Mouse (Mus musculus) stomach, embryonic 16.5 days (tissue): ENCODE measurements around the gene Ppm1e. TPM values are rescaled to one million over a fixed set of nuclear protein-coding genes. Genes with fewer than 3 reads are reported as not detected.
A peak's percentile ranks its signal among the peaks of the same experiment; 100 is the strongest.

Experiments
- ATAC-seq: fragments of 200-750 bp; cut with Nextera tagmentation; 2 replicates; pipeline ENCODE4 v1.8.0; 2017; ENCODE audit warnings: moderate number of reproducible peaks, moderate TSS enrichment; ENCODE audit not compliant: insufficient read depth, low FRiP score
- H3K27ac ChIP-seq: fragments of 300-500 bp; sonication (generic); 2 replicates; pipeline ENCODE4 v1.5.1; 2014; ENCODE audit warnings: low read length
- H3K27me3 ChIP-seq: fragments of 300-500 bp; sonication (generic); 2 replicates; pipeline ENCODE4 v1.6.1; 2014; ENCODE audit warnings: low read length, control low read depth, mixed read lengths; ENCODE audit not compliant: control insufficient read depth, insufficient read depth
- H3K36me3 ChIP-seq: fragments of 300-500 bp; sonication (generic); 2 replicates; pipeline ENCODE4 v1.6.1; 2014; ENCODE audit warnings: low read length; ENCODE audit not compliant: control insufficient read depth, insufficient read depth
- H3K4me1 ChIP-seq: fragments of 300-500 bp; sonication (generic); 2 replicates; pipeline ENCODE4 v1.6.1; 2014; ENCODE audit warnings: low read length, control low read depth, mixed read lengths; ENCODE audit not compliant: control insufficient read depth, insufficient read depth
- H3K4me2 ChIP-seq: fragments of 300-500 bp; sonication (generic); 2 replicates; pipeline ENCODE4 v1.6.1; 2014; ENCODE audit warnings: low read depth, low read length, mixed read lengths
- H3K4me3 ChIP-seq: fragments of 300-500 bp; sonication (generic); replicated peaks from 2 replicates; pipeline ENCODE4 v1.5.1; 2014; ENCODE audit warnings: mild to moderate bottlenecking, low read length
- H3K9ac ChIP-seq: fragments of 300-500 bp; sonication (generic); 2 replicates; pipeline ENCODE4 v1.6.1; 2014; ENCODE audit warnings: low read length
- H3K9me3 ChIP-seq: fragments of 300-500 bp; sonication (generic); replicated peaks from 2 replicates; pipeline ENCODE4 v1.6.1; 2016; ENCODE audit warnings: low read length, control low read depth; ENCODE audit not compliant: control insufficient read depth
- WGBS: fragments of 180-500 bp; shearing (Covaris S2); extraction: QIAGEN DNeasy Blood & Tissue Kit; methylation state at CpG from one replicate; pipeline ENCODE4 v1.1.7; 2014; 5-methylcytosine and 5-hydroxymethylcytosine counted together
- polyA plus RNA-seq: library from polyadenylated mRNA; unstranded; fragments of >200 nt; fragmentation: Nextera tagmentation; extraction: Ambion mirVana; gene quantifications from 2 replicates; pipeline ENCODE4 v1.2.1, GENCODE M21; 2015

The Ppm1e gene
- polyA plus RNA-seq, 1 experiment from 2014 or later = 1.9 TPM

DNA sequence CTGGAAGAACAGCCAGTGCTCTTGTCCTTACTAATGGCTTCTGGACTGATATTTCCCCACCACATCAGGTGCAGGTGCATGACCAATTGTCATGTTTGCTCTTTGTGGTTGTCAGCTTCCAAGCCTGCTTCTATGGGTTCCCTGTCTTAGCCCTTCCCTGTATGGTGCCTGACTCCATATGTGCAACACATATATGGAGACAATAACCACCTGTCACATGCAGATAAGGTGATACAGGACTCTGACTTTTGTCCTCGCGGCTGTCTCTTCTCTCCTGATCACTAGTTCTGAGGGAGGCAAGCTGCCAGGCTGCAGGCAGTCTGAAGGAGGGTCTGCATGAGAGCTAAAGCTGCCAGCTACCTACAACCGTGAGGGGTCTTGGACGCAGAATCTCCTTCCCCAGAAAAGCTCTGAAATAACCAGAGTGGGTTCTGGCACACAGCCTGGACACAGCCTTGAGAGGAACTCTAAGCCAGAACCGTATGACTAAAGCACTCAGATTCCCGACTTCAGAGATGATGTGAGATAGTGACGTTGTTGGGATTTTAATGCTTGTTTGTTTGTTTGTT is 76.8 kb downstream of the Ppm1e start:
- no peaks in the 10 kb centered on the region for H3K9me3 ChIP-seq
- H3K27me3 ChIP-seq = no peaks in the 10 kb centered on the region
- no peak overlapping the region for H3K4me2 ChIP-seq
- H3K36me3 ChIP-seq = no peaks in the 10 kb centered on the region
- no peak overlapping the region for H3K27ac ChIP-seq
- H3K9ac ChIP-seq = no peak overlapping the region
- 55% methylated on average over 7 of the region's 7 CpGs for WGBS
- peaks cover under 1% of the 10 kb centered on the region; the same call in 1 of the 2 replicates for H3K4me1 ChIP-seq
- H3K4me3 ChIP-seq = no peak overlapping the region
- ATAC-seq = no peak

DNA sequence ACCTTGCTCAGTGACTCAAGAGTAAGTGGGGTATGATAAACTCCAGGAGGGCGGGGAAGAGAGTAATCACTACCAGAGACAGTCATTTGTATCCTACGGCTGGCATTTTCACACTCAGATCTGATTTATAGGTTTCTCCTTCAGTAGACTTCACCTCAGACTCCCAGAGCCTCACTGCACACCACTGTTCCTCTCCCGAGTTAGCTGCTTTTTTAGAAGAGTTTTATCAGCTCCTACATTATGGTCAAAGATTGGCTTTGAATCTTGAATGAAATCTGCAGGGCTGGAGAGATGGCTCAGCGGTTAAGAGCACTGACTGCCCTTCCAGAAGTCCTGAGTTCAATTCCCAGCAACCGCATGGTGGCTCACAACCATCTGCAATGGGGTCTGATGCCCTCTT is 79.4 kb downstream of the Ppm1e start:
- Histone ChIP-seq H3K9ac (no peak overlapping the region), H3K27ac (no peak overlapping the region)
- ATAC-seq = no peak

DNA sequence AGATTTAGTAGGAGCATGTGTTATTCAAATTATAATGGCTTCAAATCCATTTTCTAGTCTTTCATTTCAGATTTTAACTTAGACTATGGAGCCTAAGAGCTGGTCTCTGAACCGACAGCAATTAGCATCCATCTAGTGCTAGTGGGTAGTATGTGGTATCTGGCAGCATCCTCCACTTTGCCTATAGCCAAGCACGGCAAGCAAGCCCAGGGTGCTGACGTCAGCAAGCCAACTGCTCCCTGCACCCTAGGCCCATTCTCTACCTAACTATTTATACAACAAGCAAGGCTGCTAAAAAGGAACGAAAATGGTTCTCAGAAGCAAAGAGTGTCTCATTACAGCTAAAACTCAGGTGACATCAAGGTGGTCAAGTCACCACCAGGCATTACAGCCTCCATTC is 80.0 kb downstream of the Ppm1e start:
- no peak overlapping the region for H3K4me2 ChIP-seq
- H3K9me3 ChIP-seq = no peaks in the 10 kb centered on the region
- H3K27me3 ChIP-seq = no peaks in the 10 kb centered on the region
- 71% methylated on average over 4 of the region's 4 CpGs for WGBS
- H3K4me3 ChIP-seq = no peak overlapping the region
- H3K9ac ChIP-seq = no peak overlapping the region
- no peak for ATAC-seq
- H3K27ac ChIP-seq = no peak overlapping the region
- peaks cover 6% of the 10 kb centered on the region; the same call in 1 of the 2 replicates for H3K4me1 ChIP-seq
- no peaks in the 10 kb centered on the region for H3K36me3 ChIP-seq

More for the DNA sequence above, 79.4 kb downstream of the Ppm1e start:
- 57% methylated on average over 5 of the region's 5 CpGs for WGBS
- H3K4me3 ChIP-seq = no peak overlapping the region
- H3K27me3 ChIP-seq = no peaks in the 10 kb centered on the region
- H3K9me3 ChIP-seq = no peaks in the 10 kb centered on the region
- no peak overlapping the region for H3K4me2 ChIP-seq
- peaks cover 6% of the 10 kb centered on the region; the same call in 1 of the 2 replicates for H3K4me1 ChIP-seq
- no peaks in the 10 kb centered on the region for H3K36me3 ChIP-seq

DNA sequence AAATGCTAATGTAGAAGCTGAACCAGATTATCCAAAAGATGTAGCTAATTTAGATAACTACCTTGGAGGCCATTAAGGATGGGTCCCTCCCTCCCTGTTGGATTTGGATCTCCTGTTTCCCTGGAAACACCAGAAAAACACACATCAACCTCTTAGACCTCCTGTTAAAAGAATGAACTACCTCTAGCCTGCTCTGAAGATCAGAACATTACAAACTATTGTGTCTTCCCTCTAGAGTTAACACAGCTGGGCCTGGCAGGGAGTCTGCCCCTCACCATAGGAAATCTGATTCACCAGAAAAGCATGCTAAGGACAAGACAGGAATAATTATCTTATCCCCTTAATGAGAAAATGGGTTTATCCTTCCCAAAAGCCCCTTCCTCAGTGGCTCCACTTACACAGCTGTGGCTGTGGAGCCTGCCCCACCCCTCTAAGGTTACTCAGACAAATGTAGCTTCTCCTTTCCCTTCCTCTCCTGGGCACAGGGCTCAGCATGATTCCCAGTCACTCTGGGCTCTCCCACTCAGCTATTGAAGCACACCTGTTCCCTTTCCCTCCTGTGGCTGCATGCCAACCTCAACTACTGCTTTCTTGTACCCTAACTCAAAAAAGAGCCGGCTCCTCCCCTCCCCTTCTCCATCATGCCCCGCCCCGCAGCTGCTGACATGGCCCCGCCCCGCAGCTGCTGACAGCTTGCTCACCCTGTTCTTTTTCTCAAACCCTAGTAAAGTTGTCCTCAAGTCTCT is 82.4 kb downstream of the Ppm1e start:
- no peak overlapping the region for H3K4me3 ChIP-seq
- WGBS = 2% methylated on average over 5 of the region's 5 CpGs
- peak overlapping the region; percentile 7; the same call in 1 of the 2 replicates for H3K4me2 ChIP-seq
- no peaks in the 10 kb centered on the region for H3K27me3 ChIP-seq
- peaks cover 6% of the 10 kb centered on the region; the same call in 1 of the 2 replicates for H3K4me1 ChIP-seq
- no peak for ATAC-seq
- no peak overlapping the region for H3K27ac ChIP-seq
- no peaks in the 10 kb centered on the region for H3K9me3 ChIP-seq
- H3K36me3 ChIP-seq = no peaks in the 10 kb centered on the region
- no peak overlapping the region for H3K9ac ChIP-seq

DNA sequence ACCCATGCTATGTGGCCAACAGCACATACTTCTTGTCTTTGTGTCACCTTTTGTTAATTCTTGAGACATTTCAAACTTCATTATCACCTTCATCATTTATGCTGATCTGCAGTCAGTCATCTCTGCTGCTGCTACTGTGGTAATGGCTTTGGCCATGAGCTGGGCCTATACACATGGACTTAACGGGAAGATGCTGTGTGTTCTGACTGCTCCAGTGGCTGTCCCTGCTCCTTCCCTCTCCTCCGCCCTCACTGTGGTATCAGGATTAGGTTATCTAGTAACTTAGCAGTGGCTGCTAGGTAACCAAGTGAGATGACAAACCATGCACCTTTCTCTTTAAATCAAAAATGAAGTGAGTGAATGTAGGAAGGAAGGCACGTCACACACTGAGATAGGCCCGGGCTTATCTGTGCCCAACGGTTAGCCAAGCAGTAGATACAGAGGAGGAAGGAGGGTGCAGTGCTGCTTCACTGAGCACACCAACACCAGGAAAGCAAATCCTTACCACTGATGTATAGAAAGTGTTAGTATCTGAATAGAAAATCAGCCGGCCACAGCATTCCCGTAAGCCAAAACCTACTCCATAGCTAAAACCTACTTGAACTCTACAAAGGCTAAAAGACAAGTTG is 83.3 kb downstream of the Ppm1e start:
- Histone ChIP-seq H3K9ac (no peak overlapping the region), H3K36me3 (no peaks in the 10 kb centered on the region), H3K4me3 (no peak overlapping the region), H3K9me3 (no peaks in the 10 kb centered on the region), H3K27me3 (no peaks in the 10 kb centered on the region), H3K4me2 (no peak overlapping the region), H3K27ac (no peak overlapping the region), H3K4me1 (peaks cover 6% of the 10 kb centered on the region; the same call in 1 of the 2 replicates)
- no peak for ATAC-seq
- WGBS = 80% methylated on average over 7 of the region's 7 CpGs

DNA sequence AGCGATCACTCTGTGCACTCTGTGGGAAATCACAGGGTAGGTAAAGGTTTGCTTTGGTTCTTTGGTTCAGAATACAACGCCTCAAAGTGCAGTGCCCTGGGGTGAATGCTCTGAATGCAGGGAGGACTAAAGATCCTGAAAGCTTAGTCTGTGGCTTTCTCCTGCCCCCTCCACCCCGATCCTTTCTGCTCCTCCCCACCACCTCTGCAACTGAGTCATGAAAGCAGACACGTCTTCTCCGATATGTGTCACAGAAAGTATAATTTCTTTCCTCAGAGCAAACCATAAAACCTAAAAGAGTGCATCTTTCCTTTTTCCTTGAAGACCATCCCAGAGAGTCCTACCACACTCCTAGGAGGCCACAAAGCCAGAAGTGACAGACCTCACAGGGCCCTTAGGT is 86.1 kb downstream of the Ppm1e start:
- ATAC-seq = no peak
- WGBS = 89% methylated on average over 5 of the region's 5 CpGs

DNA sequence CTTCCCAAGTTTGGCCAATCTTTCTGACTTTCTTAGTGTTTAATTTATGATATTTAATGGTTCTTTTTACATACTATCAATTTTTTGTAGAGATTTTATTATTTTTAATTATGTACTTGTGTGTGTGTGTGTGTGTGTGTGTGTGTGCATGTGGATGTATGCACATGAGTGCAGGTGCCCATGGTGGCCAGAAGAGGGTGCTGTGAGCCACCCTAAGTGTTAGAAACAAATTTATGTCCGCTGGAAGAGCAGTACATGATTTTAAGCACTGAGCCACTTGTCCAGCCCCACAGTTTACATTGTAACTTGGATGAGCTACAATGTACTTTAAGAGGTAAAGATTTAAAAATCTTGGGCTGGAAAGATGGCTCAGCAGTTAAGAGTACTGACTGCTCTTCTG is 87.3 kb downstream of the Ppm1e start:
- Histone ChIP-seq H3K36me3 (no peaks in the 10 kb centered on the region), H3K9ac (no peak overlapping the region), H3K4me2 (no peak overlapping the region), H3K9me3 (no peaks in the 10 kb centered on the region), H3K4me1 (peaks cover under 1% of the 10 kb centered on the region; the same call in 1 of the 2 replicates), H3K27me3 (no peaks in the 10 kb centered on the region), H3K4me3 (no peak overlapping the region), H3K27ac (no peak overlapping the region)
- 97% methylated on average over 1 of the region's 1 CpGs for WGBS
- ATAC-seq = no peak

More for the DNA sequence above, 86.1 kb downstream of the Ppm1e start:
- Histone ChIP-seq H3K27ac (no peak overlapping the region), H3K4me3 (no peak overlapping the region), H3K9me3 (no peaks in the 10 kb centered on the region), H3K4me2 (no peak overlapping the region), H3K36me3 (no peaks in the 10 kb centered on the region), H3K4me1 (peaks cover 6% of the 10 kb centered on the region; the same call in 1 of the 2 replicates), H3K9ac (no peak overlapping the region), H3K27me3 (no peaks in the 10 kb centered on the region)

DNA sequence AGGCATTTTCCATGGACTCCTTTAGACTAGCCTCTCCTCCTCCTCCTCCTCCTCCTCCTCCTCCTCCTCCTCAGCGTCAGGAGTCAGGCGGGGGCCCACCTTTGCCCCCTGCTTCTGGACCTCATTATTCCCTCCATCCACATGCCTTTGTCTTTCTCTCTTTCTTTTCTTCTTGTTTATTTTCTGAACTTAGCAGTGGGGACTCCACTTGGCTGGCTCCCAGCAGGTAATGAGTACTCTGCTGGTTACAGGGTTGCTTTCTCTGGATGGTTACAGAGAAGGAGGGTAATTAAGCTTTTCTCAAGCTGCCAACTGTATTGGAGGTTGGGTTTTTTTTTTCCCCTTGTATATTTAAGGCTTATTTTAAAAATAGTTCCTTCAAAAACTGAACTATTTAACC is 87.9 kb downstream of the Ppm1e start:
- no peaks in the 10 kb centered on the region for H3K9me3 ChIP-seq
- H3K36me3 ChIP-seq = no peaks in the 10 kb centered on the region
- no peaks in the 10 kb centered on the region for H3K4me1 ChIP-seq
- H3K27me3 ChIP-seq = no peaks in the 10 kb centered on the region
- no peak overlapping the region for H3K9ac ChIP-seq
- no peak for ATAC-seq
- WGBS = 20% methylated on average over 2 of the region's 2 CpGs
- H3K4me3 ChIP-seq = no peak overlapping the region
- no peak overlapping the region for H3K27ac ChIP-seq
- no peak overlapping the region for H3K4me2 ChIP-seq

DNA sequence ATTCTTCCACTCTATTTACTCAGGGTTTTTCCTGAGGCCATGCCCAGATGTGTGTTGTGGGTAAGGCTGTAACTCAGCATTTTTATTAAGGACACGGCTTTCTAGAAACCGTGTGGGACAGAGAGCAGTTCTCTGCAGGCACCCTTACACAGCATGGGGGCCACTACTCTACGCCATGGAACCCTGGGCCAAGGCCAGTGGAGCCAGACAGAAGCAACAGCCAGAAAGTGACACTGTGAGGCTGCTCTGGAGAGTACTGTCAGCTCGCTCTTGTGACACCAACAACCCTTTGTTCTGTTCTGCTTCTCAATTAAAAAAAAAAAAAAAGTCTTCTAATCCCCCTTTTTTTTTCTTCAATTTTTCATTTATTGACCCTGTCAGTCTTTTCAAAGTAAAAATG is 88.4 kb downstream of the Ppm1e start:
- ATAC-seq = no peak
- H3K4me1 ChIP-seq = no peaks in the 10 kb centered on the region
- no peak overlapping the region for H3K4me3 ChIP-seq
- no peak overlapping the region for H3K4me2 ChIP-seq
- no peaks in the 10 kb centered on the region for H3K9me3 ChIP-seq
- H3K27ac ChIP-seq = no peak overlapping the region
- H3K27me3 ChIP-seq = no peaks in the 10 kb centered on the region
- no peaks in the 10 kb centered on the region for H3K36me3 ChIP-seq
- WGBS = 77% methylated on average over 4 of the region's 4 CpGs
- no peak overlapping the region for H3K9ac ChIP-seq
